Mouse (Mus musculus): ENCODE measurements around the gene Elovl6. TPM values are rescaled to one million over a fixed set of nuclear protein-coding genes. Genes with fewer than 3 reads are reported as not detected.

The Elovl6 gene
- polyA plus RNA-seq, 1 experiment from 2014 or later: 25.0 TPM

GRCm38 (mm10) chr3:129611626-129612025 is 79.5 kb downstream of the Elovl6 start:
- no peak overlapping the region for H3K9ac ChIP-seq (ENCODE audit: low read depth, low read length)
- 58% methylated on average over 8 of the region's 8 CpGs for WGBS
- ATAC-seq (ENCODE audit: low read depth) (0 out of 2 replicates have a peak, but pooled peaks have one; percentile 50), DNase-seq (ENCODE audit: low spot score) (peak; percentile 58)
- H3K9me3 ChIP-seq (ENCODE audit: control insufficient read depth, low read length): no peaks in the 10 kb centered on the region
- H3K36me3 ChIP-seq (ENCODE audit: control insufficient read depth, insufficient read depth, low read length): 0 out of 2 replicates have a peak, but pooled peaks cover 8% of the 10 kb centered on the region
- H3K27me3 ChIP-seq (replicated peaks; ENCODE audit: control insufficient read depth, insufficient read depth, low read length): no peaks in the 10 kb centered on the region
- H3K4me3 ChIP-seq (ENCODE audit: low read depth, low read length): no peak overlapping the region
- peaks cover 11% of the 10 kb centered on the region for H3K4me1 ChIP-seq (ENCODE audit: control insufficient read depth, insufficient read depth, low read length)
- no peak overlapping the region for H3K4me2 ChIP-seq (ENCODE audit: low read depth, low read length)
- no peak overlapping the region for H3K27ac ChIP-seq (replicated peaks; ENCODE audit: low read depth, low read length)

DNA sequence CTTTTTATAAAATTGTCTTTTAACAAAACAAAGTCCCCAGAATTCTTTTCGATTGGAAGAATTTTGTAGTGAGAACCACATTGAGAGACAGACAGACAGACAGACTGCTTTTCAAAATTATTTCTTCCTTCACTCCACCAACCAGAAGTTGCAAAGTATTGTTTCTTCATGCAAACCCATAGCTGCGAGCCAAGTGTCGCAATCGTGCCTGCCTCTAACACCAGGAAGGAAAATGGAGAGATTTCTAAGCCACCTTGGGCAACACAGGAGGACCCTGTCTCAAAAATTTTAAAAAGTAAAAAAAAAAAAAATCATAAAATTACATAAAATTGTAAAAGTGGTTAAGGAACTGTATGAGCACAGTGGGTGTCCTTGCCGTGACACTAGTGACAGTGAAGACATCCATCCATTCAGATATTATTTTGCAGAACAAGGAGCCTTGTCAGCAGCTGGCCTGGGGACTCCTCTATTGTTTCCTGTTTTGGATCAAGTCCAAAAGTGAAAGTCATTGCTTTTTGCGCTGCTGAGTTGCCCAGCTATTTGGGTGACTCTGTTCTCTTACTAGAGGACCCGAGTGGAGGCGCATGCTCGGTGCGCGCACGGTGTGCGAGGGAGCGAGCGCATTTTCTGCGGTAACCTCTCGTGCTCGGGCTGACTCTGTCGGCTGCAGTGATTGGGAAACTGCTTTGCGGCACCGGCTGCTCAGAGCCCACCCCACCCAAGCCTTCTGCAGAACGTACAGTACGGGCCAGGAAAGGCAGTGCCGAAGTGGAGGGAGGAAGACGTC is 80.3 kb downstream of the Elovl6 start:
- Histone ChIP-seq H3K4me3 (ENCODE audit: low read depth, low read length) (no peak overlapping the region), H3K9ac (ENCODE audit: low read depth, low read length) (no peak overlapping the region), H3K4me1 (ENCODE audit: control insufficient read depth, insufficient read depth, low read length) (peaks cover 11% of the 10 kb centered on the region), H3K36me3 (ENCODE audit: control insufficient read depth, insufficient read depth, low read length) (0 out of 2 replicates have a peak, but pooled peaks cover 8% of the 10 kb centered on the region), H3K4me2 (ENCODE audit: low read depth, low read length) (peak overlapping the region; percentile 15), H3K27me3 (replicated peaks; ENCODE audit: control insufficient read depth, insufficient read depth, low read length) (no peaks in the 10 kb centered on the region), H3K27ac (replicated peaks; ENCODE audit: low read depth, low read length) (no peak overlapping the region), H3K9me3 (ENCODE audit: control insufficient read depth, low read length) (no peaks in the 10 kb centered on the region)
- DNase-seq (ENCODE audit: low spot score): peak; percentile 40
- ATAC-seq (ENCODE audit: low read depth): no peak
- WGBS: 79% methylated on average over 25 of the region's 25 CpGs

- peaks cover 11% of the 10 kb centered on the region for H3K4me1 ChIP-seq (ENCODE audit: control insufficient read depth, insufficient read depth, low read length)
- no peak overlapping the region for H3K9ac ChIP-seq (ENCODE audit: low read depth, low read length)
- no peaks in the 10 kb centered on the region for H3K9me3 ChIP-seq (ENCODE audit: control insufficient read depth, low read length)
- H3K27ac ChIP-seq (replicated peaks; ENCODE audit: low read depth, low read length): no peak overlapping the region
- no peak overlapping the region for H3K4me3 ChIP-seq (ENCODE audit: low read depth, low read length)
- H3K4me2 ChIP-seq (ENCODE audit: low read depth, low read length): no peak overlapping the region
- no peak for ATAC-seq (ENCODE audit: low read depth)
- 67% methylated on average over 7 of the region's 7 CpGs for WGBS
- H3K27me3 ChIP-seq (replicated peaks; ENCODE audit: control insufficient read depth, insufficient read depth, low read length): no peaks in the 10 kb centered on the region
- DNase-seq (ENCODE audit: low spot score): no peak
- H3K36me3 ChIP-seq (ENCODE audit: control insufficient read depth, insufficient read depth, low read length): 0 out of 2 replicates have a peak, but pooled peaks cover 4% of the 10 kb centered on the region
These were observed 81.6 kb downstream of the Elovl6 start for GRCm38 (mm10) chr3:129613756-129614155.

- Histone ChIP-seq H3K9me3 (ENCODE audit: control insufficient read depth, low read length) (no peaks in the 10 kb centered on the region), H3K27ac (replicated peaks; ENCODE audit: low read depth, low read length) (no peak overlapping the region), H3K9ac (ENCODE audit: low read depth, low read length) (no peak overlapping the region), H3K27me3 (replicated peaks; ENCODE audit: control insufficient read depth, insufficient read depth, low read length) (no peaks in the 10 kb centered on the region), H3K4me1 (ENCODE audit: control insufficient read depth, insufficient read depth, low read length) (peaks cover 11% of the 10 kb centered on the region), H3K4me2 (ENCODE audit: low read depth, low read length) (no peak overlapping the region), H3K36me3 (ENCODE audit: control insufficient read depth, insufficient read depth, low read length) (0 out of 2 replicates have a peak, but pooled peaks cover 5% of the 10 kb centered on the region), H3K4me3 (ENCODE audit: low read depth, low read length) (no peak overlapping the region)
- 49% methylated on average over 2 of the region's 2 CpGs for WGBS
- no peak for ATAC-seq (ENCODE audit: low read depth)
- DNase-seq (ENCODE audit: low spot score): no peak
These were observed 82.1 kb downstream of the Elovl6 start for GRCm38 (mm10) chr3:129614216-129614615.

- Histone ChIP-seq H3K27me3 (replicated peaks; ENCODE audit: control insufficient read depth, insufficient read depth, low read length) (no peaks in the 10 kb centered on the region), H3K27ac (replicated peaks; ENCODE audit: low read depth, low read length) (no peak overlapping the region), H3K9ac (ENCODE audit: low read depth, low read length) (no peak overlapping the region), H3K4me1 (ENCODE audit: control insufficient read depth, insufficient read depth, low read length) (peaks cover 5% of the 10 kb centered on the region), H3K4me2 (ENCODE audit: low read depth, low read length) (no peak overlapping the region), H3K9me3 (ENCODE audit: control insufficient read depth, low read length) (no peaks in the 10 kb centered on the region), H3K4me3 (ENCODE audit: low read depth, low read length) (no peak overlapping the region), H3K36me3 (ENCODE audit: control insufficient read depth, insufficient read depth, low read length) (0 out of 2 replicates have a peak, but pooled peaks cover 6% of the 10 kb centered on the region)
- 86% methylated on average over 11 of the region's 11 CpGs for WGBS
- no peak for ATAC-seq (ENCODE audit: low read depth)
- DNase-seq (ENCODE audit: low spot score): no peak
These were observed 85.3 kb downstream of the Elovl6 start for GRCm38 (mm10) chr3:129617450-129617849.

DNA sequence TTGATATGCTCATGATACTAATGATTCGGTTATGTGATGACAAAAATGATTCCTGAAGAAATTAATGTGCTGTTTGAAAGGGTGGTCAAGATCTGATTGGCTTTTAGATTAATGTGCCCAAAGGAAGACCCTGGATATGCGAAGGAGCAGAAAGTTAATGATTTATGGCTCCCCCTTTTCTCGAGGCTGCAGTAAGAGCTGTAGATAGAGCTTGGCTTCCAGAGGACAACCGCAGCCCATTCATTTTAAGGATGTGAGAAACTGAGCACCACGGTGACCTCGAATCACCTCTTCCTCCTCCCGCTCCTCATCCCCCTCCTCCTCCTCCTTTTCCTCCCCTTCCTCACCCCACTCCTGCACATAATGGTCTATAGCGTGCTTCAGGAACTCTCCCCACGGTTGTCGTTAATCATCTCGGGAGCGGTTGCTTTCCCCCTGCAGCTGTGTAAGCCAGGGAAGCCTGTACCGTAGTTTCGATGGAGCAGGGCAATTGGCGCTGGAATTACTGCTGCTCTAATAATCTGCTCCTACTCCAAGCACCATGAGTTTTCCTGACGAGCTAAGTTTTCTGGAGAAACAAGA is 87.1 kb downstream of the Elovl6 start:
- Histone ChIP-seq H3K36me3 (ENCODE audit: control insufficient read depth, insufficient read depth, low read length) (0 out of 2 replicates have a peak, but pooled peaks cover 6% of the 10 kb centered on the region), H3K9ac (ENCODE audit: low read depth, low read length) (no peak overlapping the region), H3K4me3 (ENCODE audit: low read depth, low read length) (no peak overlapping the region), H3K27ac (replicated peaks; ENCODE audit: low read depth, low read length) (no peak overlapping the region), H3K4me1 (ENCODE audit: control insufficient read depth, insufficient read depth, low read length) (peaks cover under 1% of the 10 kb centered on the region), H3K4me2 (ENCODE audit: low read depth, low read length) (no peak overlapping the region), H3K9me3 (ENCODE audit: control insufficient read depth, low read length) (no peaks in the 10 kb centered on the region), H3K27me3 (replicated peaks; ENCODE audit: control insufficient read depth, insufficient read depth, low read length) (no peaks in the 10 kb centered on the region)
- 77% methylated on average over 16 of the region's 16 CpGs for WGBS
- DNase-seq (ENCODE audit: low spot score) (no peak), ATAC-seq (ENCODE audit: low read depth) (no peak)

GRCm38 (mm10) chr3:129620802-129621201 is 88.6 kb downstream of the Elovl6 start:
- Histone ChIP-seq H3K9me3 (ENCODE audit: control insufficient read depth, low read length) (no peaks in the 10 kb centered on the region), H3K9ac (ENCODE audit: low read depth, low read length) (no peak overlapping the region), H3K27ac (replicated peaks; ENCODE audit: low read depth, low read length) (no peak overlapping the region), H3K27me3 (replicated peaks; ENCODE audit: control insufficient read depth, insufficient read depth, low read length) (no peaks in the 10 kb centered on the region), H3K4me2 (ENCODE audit: low read depth, low read length) (no peak overlapping the region), H3K4me1 (ENCODE audit: control insufficient read depth, insufficient read depth, low read length) (no peaks in the 10 kb centered on the region), H3K4me3 (ENCODE audit: low read depth, low read length) (no peak overlapping the region), H3K36me3 (ENCODE audit: control insufficient read depth, insufficient read depth, low read length) (0 out of 2 replicates have a peak, but pooled peaks cover 6% of the 10 kb centered on the region)
- ATAC-seq (ENCODE audit: low read depth) (no peak), DNase-seq (ENCODE audit: low spot score) (no peak)
- WGBS: 88% methylated on average over 3 of the region's 3 CpGs

DNA sequence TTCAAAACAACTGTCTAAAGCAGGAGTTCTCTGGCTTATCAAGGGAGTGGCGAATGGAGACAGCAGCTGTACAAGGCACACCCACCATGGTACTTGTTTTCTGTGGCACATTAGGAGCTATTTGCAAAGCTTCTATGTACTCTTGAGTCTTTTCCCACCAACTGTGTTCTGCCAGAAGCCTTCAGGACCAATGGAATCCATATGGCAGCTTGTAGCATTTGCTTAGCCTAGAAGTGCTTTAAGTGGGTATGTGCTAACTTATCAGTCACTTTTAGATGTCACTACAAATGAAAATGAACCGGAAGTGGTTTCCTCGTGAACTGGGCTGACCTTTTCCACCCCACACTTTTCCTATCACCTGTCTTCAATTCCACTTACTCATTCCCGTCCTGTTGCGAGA is 89.1 kb downstream of the Elovl6 start:
- no peak for ATAC-seq (ENCODE audit: low read depth)
- Histone ChIP-seq H3K36me3 (ENCODE audit: control insufficient read depth, insufficient read depth, low read length) (0 out of 2 replicates have a peak, but pooled peaks cover 6% of the 10 kb centered on the region), H3K4me2 (ENCODE audit: low read depth, low read length) (no peak overlapping the region), H3K9me3 (ENCODE audit: control insufficient read depth, low read length) (no peaks in the 10 kb centered on the region), H3K4me1 (ENCODE audit: control insufficient read depth, insufficient read depth, low read length) (no peaks in the 10 kb centered on the region), H3K27ac (replicated peaks; ENCODE audit: low read depth, low read length) (no peak overlapping the region), H3K9ac (ENCODE audit: low read depth, low read length) (no peak overlapping the region), H3K27me3 (replicated peaks; ENCODE audit: control insufficient read depth, insufficient read depth, low read length) (no peaks in the 10 kb centered on the region), H3K4me3 (ENCODE audit: low read depth, low read length) (no peak overlapping the region)
- no peak for DNase-seq (ENCODE audit: low spot score)
- 54% methylated on average over 5 of the region's 5 CpGs for WGBS

All from embryonic facial prominence, embryonic 14.5 days (tissue).